Mouse (Mus musculus) kidney, embryonic 15.5 days (tissue): ENCODE measurements at regions not wholly inside any gene's neighbourhood (a gene's known extent, or its start where the extent isn't known, plus 50 kb on each side); places are given as distances from the start of the nearest gene placed in this dataset.

ENCODE experiments used
- ATAC-seq: fragments of 200-750 bp; cut with Nextera tagmentation; replicated peaks from 2 replicates; pipeline ENCODE4 v1.8.0; 2017; ENCODE audit warnings: moderate TSS enrichment; ENCODE audit not compliant: low FRiP score
- H3K27ac ChIP-seq: fragments of 300-500 bp; sonication (generic); 2 replicates; pipeline ENCODE4 v1.5.1; 2015; ENCODE audit warnings: mild to moderate bottlenecking, inconsistent platforms
- H3K27me3 ChIP-seq: fragments of 300-500 bp; sonication (generic); 2 replicates; pipeline ENCODE4 v1.6.1; 2015; ENCODE audit warnings: inconsistent platforms
- H3K36me3 ChIP-seq: fragments of 300-500 bp; sonication (generic); 2 replicates; pipeline ENCODE4 v1.6.1; 2015; ENCODE audit warnings: inconsistent platforms
- H3K4me1 ChIP-seq: fragments of 300-500 bp; sonication (generic); 2 replicates; pipeline ENCODE4 v1.6.1; 2015; ENCODE audit warnings: inconsistent platforms
- H3K4me2 ChIP-seq: fragments of 300-500 bp; sonication (generic); 2 replicates; pipeline ENCODE4 v1.6.1; 2015; ENCODE audit warnings: moderate library complexity, mild to moderate bottlenecking, inconsistent platforms
- H3K4me3 ChIP-seq: fragments of 300-500 bp; sonication (generic); replicated peaks from 2 replicates; pipeline ENCODE4 v1.5.1; 2015; ENCODE audit warnings: mild to moderate bottlenecking, inconsistent platforms
- H3K9ac ChIP-seq: fragments of 300-500 bp; sonication (generic); 2 replicates; pipeline ENCODE4 v1.6.1; 2015; ENCODE audit warnings: mild to moderate bottlenecking, inconsistent platforms
- H3K9me3 ChIP-seq: fragments of 300-500 bp; sonication (generic); replicated peaks from 2 replicates; pipeline ENCODE4 v1.6.1; 2016; ENCODE audit warnings: inconsistent platforms
- WGBS: fragments of 180-500 bp; shearing (Covaris S2); methylation state at CpG from one replicate; pipeline ENCODE4 v1.1.7; 2015; ENCODE audit warnings: mixed read lengths; 5-methylcytosine and 5-hydroxymethylcytosine counted together

GRCm38 (mm10) chr9:117717346-117717745 lies 87.6 kb upstream of the Rbms3 start:
- 85% methylated on average over 4 of the region's 4 CpGs for WGBS
- H3K36me3 ChIP-seq: no peaks in the 10 kb centered on the region
- H3K9me3 ChIP-seq: no peaks in the 10 kb centered on the region
- H3K4me3 ChIP-seq: no peak overlapping the region
- H3K27ac ChIP-seq: no peak overlapping the region
- no peak overlapping the region for H3K9ac ChIP-seq
- H3K4me2 ChIP-seq: no peak overlapping the region
- no peaks in the 10 kb centered on the region for H3K27me3 ChIP-seq
- no peaks in the 10 kb centered on the region for H3K4me1 ChIP-seq
- ATAC-seq: no peak

GRCm38 (mm10) chr9:117716476-117716875 lies 86.8 kb upstream of the Rbms3 start:
- ATAC-seq: no peak
- Histone ChIP-seq H3K36me3 (no peaks in the 10 kb centered on the region), H3K27ac (no peak overlapping the region), H3K4me1 (no peaks in the 10 kb centered on the region), H3K9me3 (no peaks in the 10 kb centered on the region), H3K27me3 (no peaks in the 10 kb centered on the region), H3K9ac (no peak overlapping the region), H3K4me3 (no peak overlapping the region), H3K4me2 (no peak overlapping the region)
- WGBS: 74% methylated on average over 6 of the region's 6 CpGs

GRCm38 (mm10) chr9:117714741-117715675 lies 85.3 kb upstream of the Rbms3 start:
- Histone ChIP-seq H3K4me1 (no peaks in the 10 kb centered on the region), H3K9me3 (no peaks in the 10 kb centered on the region), H3K27me3 (no peaks in the 10 kb centered on the region), H3K27ac (no peak overlapping the region), H3K4me3 (no peak overlapping the region), H3K9ac (no peak overlapping the region), H3K4me2 (no peak overlapping the region), H3K36me3 (no peaks in the 10 kb centered on the region)
- WGBS: 76% methylated on average over 13 of the region's 13 CpGs
- no peak for ATAC-seq

GRCm38 (mm10) chr9:117713121-117713520 lies 83.4 kb upstream of the Rbms3 start:
- Histone ChIP-seq H3K27ac (no peak overlapping the region), H3K4me1 (no peaks in the 10 kb centered on the region), H3K36me3 (no peaks in the 10 kb centered on the region), H3K4me2 (no peak overlapping the region), H3K27me3 (no peaks in the 10 kb centered on the region), H3K9ac (no peak overlapping the region), H3K4me3 (no peak overlapping the region), H3K9me3 (no peaks in the 10 kb centered on the region)
- 63% methylated on average over 4 of the region's 4 CpGs for WGBS
- ATAC-seq: no peak

GRCm38 (mm10) chr9:117711793-117712192 lies 82.1 kb upstream of the Rbms3 start:
- ATAC-seq: no peak
- no peak overlapping the region for H3K4me2 ChIP-seq
- no peaks in the 10 kb centered on the region for H3K27me3 ChIP-seq
- H3K9ac ChIP-seq: no peak overlapping the region
- no peak overlapping the region for H3K4me3 ChIP-seq
- 80% methylated on average over 5 of the region's 5 CpGs for WGBS
- no peaks in the 10 kb centered on the region for H3K36me3 ChIP-seq
- H3K9me3 ChIP-seq: no peaks in the 10 kb centered on the region
- H3K27ac ChIP-seq: no peak overlapping the region
- no peaks in the 10 kb centered on the region for H3K4me1 ChIP-seq

GRCm38 (mm10) chr9:117710966-117711365 lies 81.3 kb upstream of the Rbms3 start:
- Histone ChIP-seq H3K4me1 (no peaks in the 10 kb centered on the region), H3K4me2 (no peak overlapping the region), H3K27ac (no peak overlapping the region), H3K9me3 (no peaks in the 10 kb centered on the region), H3K27me3 (no peaks in the 10 kb centered on the region), H3K36me3 (no peaks in the 10 kb centered on the region), H3K4me3 (no peak overlapping the region), H3K9ac (no peak overlapping the region)
- WGBS: 89% methylated on average over 9 of the region's 9 CpGs
- no peak for ATAC-seq

GRCm38 (mm10) chr9:117709677-117710076 lies 80.0 kb upstream of the Rbms3 start:
- Histone ChIP-seq H3K9ac (no peak overlapping the region), H3K4me3 (no peak overlapping the region), H3K36me3 (no peaks in the 10 kb centered on the region), H3K4me1 (no peaks in the 10 kb centered on the region), H3K27ac (no peak overlapping the region), H3K9me3 (no peaks in the 10 kb centered on the region), H3K27me3 (no peaks in the 10 kb centered on the region), H3K4me2 (no peak overlapping the region)
- 74% methylated on average over 13 of the region's 13 CpGs for WGBS
- ATAC-seq: no peak

GRCm38 (mm10) chr9:117693001-117693400 lies 63.3 kb upstream of the Rbms3 start:
- 88% methylated on average over 8 of the region's 8 CpGs for WGBS
- Histone ChIP-seq H3K4me1 (no peaks in the 10 kb centered on the region), H3K4me2 (no peak overlapping the region), H3K9ac (no peak overlapping the region), H3K27me3 (no peaks in the 10 kb centered on the region), H3K36me3 (no peaks in the 10 kb centered on the region), H3K9me3 (no peaks in the 10 kb centered on the region), H3K4me3 (no peak overlapping the region), H3K27ac (no peak overlapping the region)
- ATAC-seq: no peak

GRCm38 (mm10) chr9:117692486-117692885 lies 62.8 kb upstream of the Rbms3 start:
- no peak for ATAC-seq
- H3K4me1 ChIP-seq: no peaks in the 10 kb centered on the region
- no peaks in the 10 kb centered on the region for H3K9me3 ChIP-seq
- H3K27ac ChIP-seq: no peak overlapping the region
- no peaks in the 10 kb centered on the region for H3K36me3 ChIP-seq
- H3K4me2 ChIP-seq: no peak overlapping the region
- no peak overlapping the region for H3K4me3 ChIP-seq
- no peak overlapping the region for H3K9ac ChIP-seq
- no peaks in the 10 kb centered on the region for H3K27me3 ChIP-seq
- 78% methylated on average over 9 of the region's 9 CpGs for WGBS

- H3K4me3 ChIP-seq: no peak overlapping the region
- H3K4me2 ChIP-seq: no peak overlapping the region
- no peaks in the 10 kb centered on the region for H3K36me3 ChIP-seq
- no peak overlapping the region for H3K27ac ChIP-seq
- H3K27me3 ChIP-seq: no peaks in the 10 kb centered on the region
- no peaks in the 10 kb centered on the region for H3K4me1 ChIP-seq
- H3K9ac ChIP-seq: no peak overlapping the region
- WGBS: 78% methylated on average over 4 of the region's 4 CpGs
- ATAC-seq: no peak
- H3K9me3 ChIP-seq: no peaks in the 10 kb centered on the region
Observed at GRCm38 (mm10) chr9:117689946-117690345, 60.2 kb upstream of the Rbms3 start.
